Mouse (Mus musculus): ENCODE measurements around the gene Supt6.

DNA sequence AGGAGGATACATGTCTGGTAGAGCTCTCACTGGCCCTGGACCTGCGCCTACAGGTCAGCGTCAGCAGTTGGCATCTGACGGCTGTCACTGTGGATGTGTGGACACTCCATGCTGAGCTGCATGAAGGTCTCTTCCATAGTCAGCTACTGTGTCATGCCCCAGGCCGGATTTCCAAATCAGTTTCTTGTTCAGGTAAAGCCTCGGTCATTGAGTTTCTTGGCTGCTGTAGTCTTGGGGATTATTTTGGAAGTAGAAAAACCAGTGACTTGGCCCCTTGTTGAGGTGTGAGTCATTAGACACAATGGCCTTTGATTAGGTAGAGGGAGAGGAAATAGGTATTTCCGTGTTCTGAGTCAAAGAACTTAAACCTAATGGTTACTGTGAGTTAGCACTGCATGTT is 19.8 kb upstream of the Supt6 start:
- TF ChIP-seq EP300 (IDR thresholded peaks at IDR 0.05; ENCODE audit: low read depth) (no peak), CTCF (IDR thresholded peaks at IDR 0.05; ENCODE audit: low read depth) (no peak)

Data from liver, embryonic 14.5 days (tissue).